Mouse (Mus musculus) heart, adult 2 months (tissue): ENCODE measurements around the gene Rhobtb3. TPM values are rescaled to one million over a fixed set of nuclear protein-coding genes. Genes with fewer than 3 reads are reported as not detected.

Experiments
- DNase-seq, 2 experiments: peaks; one replicate each; pipeline ENCODE4 v3.0.0; 2021
- H3K27ac ChIP-seq: fragments of 200-600 bp; 2 replicates; pipeline ENCODE4 v1.8.1; 2022
- H3K27me3 ChIP-seq: fragments of 200-500 bp; 2 replicates; pipeline ENCODE4 v1.6.1; 2012; ENCODE audit warnings: mild to moderate bottlenecking, low read length, inconsistent platforms, mixed read lengths; ENCODE audit not compliant: control insufficient read depth, insufficient read depth
- H3K36me3 ChIP-seq: fragments of 200-500 bp; 2 replicates; pipeline ENCODE4 v1.6.1; 2012; ENCODE audit warnings: low read length, inconsistent platforms; ENCODE audit not compliant: control insufficient read depth, insufficient read depth
- H3K4me1 ChIP-seq: fragments of 200-500 bp; 2 replicates; pipeline ENCODE4 v1.6.1; 2011; ENCODE audit warnings: low read length; ENCODE audit not compliant: control insufficient read depth, insufficient read depth
- H3K4me3 ChIP-seq: fragments of 200-600 bp; 2 replicates; pipeline ENCODE4 v1.8.1; 2022
- H3K79me2 ChIP-seq: fragments of 200-500 bp; replicated peaks from 2 replicates; pipeline ENCODE4 v1.6.1; 2012; ENCODE audit warnings: mild to moderate bottlenecking, inconsistent platforms, low read length, moderate library complexity, mixed read lengths; ENCODE audit not compliant: control insufficient read depth, insufficient read depth
- H3K9ac ChIP-seq: fragments of 200-500 bp; 2 replicates; pipeline ENCODE4 v1.6.1; 2012; ENCODE audit warnings: low read depth, mild to moderate bottlenecking, control low read depth, inconsistent platforms, low read length, mixed read lengths
- CTCF ChIP-seq: fragments of 200-600 bp; IDR thresholded peaks from 2 replicates; pipeline ENCODE4 v1.8.1; 2022; ENCODE audit warnings: antibody characterized with exemption, mild to moderate bottlenecking, moderate library complexity
- EP300 ChIP-seq: fragments of 200-500 bp; IDR thresholded peaks from 2 replicates; pipeline ENCODE4 v1.6.1; 2011; ENCODE audit warnings: low read depth, low read length, control low read depth; ENCODE audit not compliant: insufficient read depth
- POLR2A ChIP-seq: fragments of 200-500 bp; IDR thresholded peaks from 2 replicates; pipeline ENCODE4 v1.6.1; 2011; ENCODE audit warnings: mild to moderate bottlenecking, low read depth, low read length, control low read depth; ENCODE audit not compliant: insufficient read depth
- WGBS: fragments of 180-500 bp; shearing (Covaris S2); methylation state at CpG from one replicate; pipeline ENCODE4 v1.1.7; 2018; 5-methylcytosine and 5-hydroxymethylcytosine counted together
- intact Hi-C: fragments of 180-260 bp; cut with DNase I; formaldehyde crosslinking; loops from one replicate; pipeline ENCODE4 v1.15.1; 2025
- polyA plus RNA-seq: library from polyadenylated mRNA; depleted of rRNA; stranded (reverse); fragments of >200 nt; gene quantifications from 2 replicates; pipeline ENCODE4 v1.2.3, GENCODE M21; 2012
- total RNA-seq, 2 experiments: library from RNA; stranded (reverse); gene quantifications; 2 replicates each; pipeline ENCODE4 v1.2.3; 2021

Rhobtb3 gene
- total and polyA plus RNA-seq, 3 experiments: 7.6 to 12.6 (median 11.3) TPM

DNA sequence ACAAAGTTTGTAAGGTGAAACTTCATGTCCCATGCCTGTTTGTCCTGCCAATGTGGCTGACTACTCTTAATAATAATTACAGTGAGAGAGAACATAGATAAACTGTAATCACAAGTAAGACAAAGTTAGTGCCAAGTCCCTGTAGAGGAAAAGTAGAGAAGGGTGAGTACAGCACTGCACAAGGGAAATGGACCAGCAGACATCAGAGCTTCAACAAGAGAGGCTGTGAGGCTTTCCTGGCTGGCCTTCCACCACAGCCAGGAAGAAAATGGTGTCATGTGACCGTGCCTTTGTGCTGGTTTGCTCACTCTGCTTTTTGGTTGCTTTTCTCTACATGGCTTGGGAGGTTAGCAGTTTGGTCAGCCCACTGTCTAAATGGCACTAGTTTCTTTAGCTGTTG, 31.9 kb upstream of the Rhobtb3 start:
- DNase-seq: no peak
- TF ChIP-seq POLR2A: no peak
- no peak for TF ChIP-seq EP300
- TF ChIP-seq CTCF: no peak
- no peaks in the 10 kb centered on the region for H3K79me2 ChIP-seq
- H3K36me3 ChIP-seq: no peaks in the 10 kb centered on the region
- H3K27ac ChIP-seq: no peak overlapping the region
- H3K9ac ChIP-seq: no peak overlapping the region
- H3K27me3 ChIP-seq: no peaks in the 10 kb centered on the region
- no peaks in the 10 kb centered on the region for H3K4me1 ChIP-seq
- no peak overlapping the region for H3K4me3 ChIP-seq
- WGBS: 64% methylated on average over 1 of the region's 1 CpGs
- intact Hi-C loops: no loop called here

DNA sequence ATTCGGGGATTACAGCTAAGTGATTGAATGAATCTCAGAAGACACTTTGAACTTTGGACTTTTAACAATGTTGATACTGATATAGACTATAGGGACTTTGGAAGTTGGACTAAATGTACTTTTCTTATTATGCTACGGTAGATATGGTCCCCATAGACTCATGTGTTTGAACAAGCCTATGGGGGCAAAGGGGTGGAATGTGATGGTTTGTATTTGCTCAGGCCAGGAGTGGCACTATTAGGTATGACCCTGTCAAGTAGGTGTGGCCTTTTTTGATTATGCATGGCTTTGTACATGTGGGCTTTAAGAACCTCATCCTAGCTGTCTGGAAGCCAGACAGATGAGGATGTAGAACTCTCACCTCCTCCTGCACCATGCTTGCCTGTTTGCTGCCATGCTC, 30.8 kb upstream of the Rhobtb3 start:
- Histone ChIP-seq H3K4me1 (no peaks in the 10 kb centered on the region), H3K79me2 (no peaks in the 10 kb centered on the region), H3K27me3 (no peaks in the 10 kb centered on the region), H3K4me3 (no peak overlapping the region), H3K9ac (no peak overlapping the region), H3K36me3 (no peaks in the 10 kb centered on the region), H3K27ac (no peak overlapping the region)
- 71% methylated on average over 2 of the region's 2 CpGs for WGBS
- intact Hi-C loops: no loop called here
- no peak for TF ChIP-seq CTCF
- no peak for TF ChIP-seq EP300
- no peak for TF ChIP-seq POLR2A
- DNase-seq: no peak

DNA sequence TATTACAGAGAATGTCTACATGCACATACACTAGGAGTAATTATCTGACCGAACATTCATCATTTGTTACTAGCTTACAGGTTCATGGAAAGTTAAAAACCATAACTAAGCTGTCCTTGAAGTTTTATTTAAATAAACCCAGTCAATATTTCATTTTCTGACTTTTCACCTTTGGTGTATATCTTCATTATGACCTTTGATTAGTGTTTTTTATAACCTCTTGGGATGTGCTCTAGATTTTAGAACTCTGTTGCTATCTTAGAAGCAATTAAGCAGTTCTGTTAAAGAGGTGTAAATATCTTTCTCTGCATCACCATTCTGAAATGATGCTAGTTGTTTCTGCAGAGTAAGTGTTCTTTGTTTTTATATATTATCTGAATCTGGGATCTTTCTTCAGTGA, 23.1 kb upstream of the Rhobtb3 start, which contains the start of gene Spata9:
Gene Spata9, plus strand, starts transcription at position 301 of the 400 bp plus-strand sequence.
- Histone ChIP-seq H3K36me3 (no peaks in the 10 kb centered on the region), H3K27me3 (no peaks in the 10 kb centered on the region), H3K9ac (no peak within 1 kb of the TSS), H3K4me3 (no peak within 1 kb of the TSS), H3K4me1 (no peaks in the 10 kb centered on the region), H3K79me2 (no peaks in the 10 kb centered on the region), H3K27ac (no peak within 1 kb of the TSS)
- 82% methylated on average over 1 of the region's 1 CpGs for WGBS
- intact Hi-C loops: no loop called here
- no peak for DNase-seq
- TF ChIP-seq CTCF: no peak
- no peak for TF ChIP-seq EP300

DNA sequence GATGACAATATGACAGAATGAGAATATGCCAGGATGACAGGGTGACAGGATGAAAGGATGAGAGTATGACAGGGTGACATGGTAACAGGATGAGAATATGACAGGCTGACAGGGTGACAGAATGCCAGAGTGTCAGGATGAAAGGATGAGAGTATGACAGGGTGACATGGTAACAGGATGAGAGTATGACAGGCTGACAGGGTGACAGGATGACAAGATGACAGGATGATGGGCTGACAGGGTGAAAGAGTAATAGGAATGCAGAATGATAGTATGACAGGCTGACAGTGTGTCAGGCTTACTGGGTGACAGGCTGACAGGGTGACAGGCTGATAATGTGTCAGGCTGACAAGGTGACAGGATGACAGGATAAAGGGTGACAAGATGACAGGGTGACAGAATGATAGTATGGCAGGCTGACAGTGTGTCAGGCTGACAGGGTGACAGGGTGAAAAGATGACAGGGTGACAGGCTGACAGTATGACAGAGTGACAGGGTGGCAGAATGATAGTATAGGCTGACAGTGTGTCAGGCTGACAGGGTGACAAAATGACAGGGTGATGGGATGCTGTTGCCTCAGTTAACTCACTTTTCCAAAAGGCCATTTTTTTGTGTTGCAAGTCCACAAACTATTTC, 11.8 kb upstream of the Rhobtb3 start:
- no peaks in the 10 kb centered on the region for H3K27me3 ChIP-seq
- TF ChIP-seq CTCF: no peak
- no peak for TF ChIP-seq POLR2A
- no peak for TF ChIP-seq EP300
- H3K36me3 ChIP-seq: no peaks in the 10 kb centered on the region
- no peak overlapping the region for H3K9ac ChIP-seq
- H3K27ac ChIP-seq: no peak overlapping the region
- DNase-seq: no peak
- no peaks in the 10 kb centered on the region for H3K4me1 ChIP-seq
- H3K4me3 ChIP-seq: no peak overlapping the region
- no peaks in the 10 kb centered on the region for H3K79me2 ChIP-seq
- intact Hi-C loops: no loop called here

DNA sequence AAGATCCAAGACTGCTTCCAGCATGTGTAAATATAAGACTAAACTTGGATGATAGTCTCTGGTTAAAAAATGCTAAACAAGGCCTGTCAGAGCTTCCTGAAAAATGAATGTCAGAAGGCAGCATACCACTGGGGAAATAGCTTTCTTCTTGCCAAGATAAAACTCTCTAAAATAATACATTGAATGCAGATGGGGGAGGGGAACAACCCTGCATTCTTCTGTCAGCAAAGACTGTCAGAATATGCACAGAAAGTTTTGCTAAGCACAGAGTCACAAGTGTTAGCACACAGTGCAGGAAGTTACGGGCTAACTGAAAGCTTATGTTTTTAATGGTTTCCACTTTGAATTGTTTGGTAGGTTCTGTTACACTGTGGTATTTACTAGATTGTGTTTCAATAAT, 6.6 kb upstream of the Rhobtb3 start:
- Histone ChIP-seq H3K79me2 (no peaks in the 10 kb centered on the region), H3K4me3 (no peak overlapping the region), H3K27ac (no peak overlapping the region), H3K9ac (no peak overlapping the region), H3K27me3 (no peaks in the 10 kb centered on the region), H3K36me3 (no peaks in the 10 kb centered on the region), H3K4me1 (no peaks in the 10 kb centered on the region)
- no peak for TF ChIP-seq CTCF
- TF ChIP-seq POLR2A: no peak
- TF ChIP-seq EP300: no peak
- WGBS: 75% methylated on average over 1 of the region's 1 CpGs
- DNase-seq: no peak
- intact Hi-C loops: no loop called here

DNA sequence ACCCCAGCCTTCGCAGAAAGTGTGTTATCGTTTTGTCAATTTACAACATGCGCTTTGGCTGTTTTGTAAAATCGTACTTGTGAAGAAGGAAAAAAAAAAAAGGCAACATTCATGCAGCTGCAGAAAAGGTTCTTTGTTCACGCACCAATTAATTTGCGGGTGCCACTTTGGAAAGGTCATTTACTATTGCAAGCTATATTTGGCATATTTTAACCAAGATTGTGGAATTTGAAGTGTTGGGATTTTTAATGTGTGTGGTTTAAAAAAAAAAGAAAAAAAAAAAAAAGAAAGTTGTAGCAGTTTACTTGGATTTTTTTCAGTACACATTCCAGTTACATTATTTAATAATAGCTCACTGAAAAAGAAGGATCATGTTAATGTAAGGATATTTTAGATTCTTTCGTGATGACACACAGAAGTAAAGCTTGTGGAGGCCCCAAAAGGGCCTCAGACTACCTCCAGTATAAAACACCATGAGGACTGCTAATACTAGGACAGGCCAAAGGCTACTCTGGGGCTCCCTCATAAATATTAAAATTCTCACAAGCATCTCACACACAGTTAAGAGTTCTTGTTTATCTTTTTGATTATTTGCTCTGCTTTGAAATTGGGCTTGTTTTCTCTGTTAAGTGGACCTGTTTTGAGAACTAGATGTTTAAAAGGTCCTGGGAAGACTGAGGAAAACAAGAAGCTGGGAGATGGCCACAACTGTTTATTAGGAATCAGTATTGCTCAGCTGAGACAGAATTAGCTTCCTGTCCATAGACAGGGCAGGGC, 507 bp upstream of the Rhobtb3 start:
- Histone ChIP-seq H3K27ac (peak overlapping the region; percentile 81), H3K36me3 (peaks cover 3% of the 10 kb centered on the region), H3K9ac (peak overlapping the region; percentile 71), H3K4me1 (peaks cover 3% of the 10 kb centered on the region), H3K4me3 (peak overlapping the region; percentile 80), H3K79me2 (no peaks in the 10 kb centered on the region), H3K27me3 (no peaks in the 10 kb centered on the region)
- WGBS: 9% methylated on average over 7 of the region's 7 CpGs
- no peak for DNase-seq
- TF ChIP-seq EP300: no peak
- TF ChIP-seq POLR2A: no peak
- no peak for TF ChIP-seq CTCF
- intact Hi-C loops: loop anchor here (5.0 kb wide), 3 partner anchors 113 to 237 kb away; partner anchors contain the start of genes Arsk, Ell2, Gpr150 and Ttc37
